Mouse (Mus musculus) liver, adult 2 months (tissue): ENCODE results near the gene Pdgfd. TPM values are rescaled to one million over a fixed set of nuclear protein-coding genes. Genes with fewer than 3 reads are reported as not detected.

Experiments
- DNase-seq: peaks from one replicate; pipeline ENCODE4 v3.0.0-alpha.2; 2011; ENCODE audit warnings: low read depth, low spot score; ENCODE audit errors: extremely low read depth
- H3K27ac ChIP-seq: fragments of 200-500 bp; replicated peaks from 2 replicates; pipeline ENCODE4 v1.5.1; 2012; ENCODE audit warnings: low read depth, mild to moderate bottlenecking, control low read depth, inconsistent platforms, low read length; ENCODE audit not compliant: insufficient read depth
- H3K27me3 ChIP-seq: fragments of 200-500 bp; 2 replicates; pipeline ENCODE4 v1.6.1; 2012; ENCODE audit warnings: mild to moderate bottlenecking, moderate library complexity, low read length, inconsistent platforms; ENCODE audit not compliant: control insufficient read depth, insufficient read depth
- H3K36me3 ChIP-seq: fragments of 200-500 bp; 2 replicates; pipeline ENCODE4 v1.6.1; 2012; ENCODE audit warnings: low read length, inconsistent platforms; ENCODE audit not compliant: control insufficient read depth, insufficient read depth
- H3K4me1 ChIP-seq: fragments of 200-500 bp; 2 replicates; pipeline ENCODE4 v1.6.1; 2011; ENCODE audit warnings: low read length; ENCODE audit not compliant: control insufficient read depth, insufficient read depth
- H3K4me3 ChIP-seq: fragments of 200-500 bp; 2 replicates; pipeline ENCODE4 v1.5.1; 2011; ENCODE audit warnings: low read depth, mild to moderate bottlenecking, control low read depth, low read length, moderate library complexity; ENCODE audit not compliant: insufficient read depth
- H3K79me2 ChIP-seq: fragments of 200-500 bp; 2 replicates; pipeline ENCODE4 v1.6.1; 2012; ENCODE audit warnings: inconsistent platforms, mild to moderate bottlenecking, low read length, moderate library complexity; ENCODE audit not compliant: control insufficient read depth, insufficient read depth
- H3K9ac ChIP-seq: fragments of 200-500 bp; 2 replicates; pipeline ENCODE4 v1.6.1; 2012; ENCODE audit warnings: low read depth, mild to moderate bottlenecking, control low read depth, inconsistent platforms, low read length
- CTCF ChIP-seq: fragments of 200-500 bp; IDR thresholded peaks from 2 replicates; pipeline ENCODE4 v1.5.1; 2011; ENCODE audit warnings: low read depth, low read length, control low read depth
- POLR2A ChIP-seq: fragments of 200-500 bp; IDR thresholded peaks from 2 replicates; pipeline ENCODE4 v1.6.1; 2011; ENCODE audit warnings: low read length, control low read depth; ENCODE audit not compliant: insufficient read depth; ENCODE audit errors: extremely low read depth
- WGBS: fragments of 180-500 bp; shearing (Covaris S2); methylation state at CpG from one replicate; pipeline ENCODE4 v1.1.7; 2018; 5-methylcytosine and 5-hydroxymethylcytosine counted together
- polyA plus RNA-seq: library from polyadenylated mRNA; depleted of rRNA; stranded (reverse); fragments of >200 nt; gene quantifications from 2 replicates; pipeline ENCODE4 v1.2.3, GENCODE M21; 2012; rRNA removed
- total RNA-seq: library from RNA; depleted of rRNA; stranded (reverse); fragments of >200 nt; gene quantifications from 2 replicates; pipeline ENCODE4 v1.2.3, GENCODE M21; 2014; rRNA removed

The Pdgfd gene
- total and polyA plus RNA-seq, 2 experiments: 0.55 to 2.0 TPM

DNA sequence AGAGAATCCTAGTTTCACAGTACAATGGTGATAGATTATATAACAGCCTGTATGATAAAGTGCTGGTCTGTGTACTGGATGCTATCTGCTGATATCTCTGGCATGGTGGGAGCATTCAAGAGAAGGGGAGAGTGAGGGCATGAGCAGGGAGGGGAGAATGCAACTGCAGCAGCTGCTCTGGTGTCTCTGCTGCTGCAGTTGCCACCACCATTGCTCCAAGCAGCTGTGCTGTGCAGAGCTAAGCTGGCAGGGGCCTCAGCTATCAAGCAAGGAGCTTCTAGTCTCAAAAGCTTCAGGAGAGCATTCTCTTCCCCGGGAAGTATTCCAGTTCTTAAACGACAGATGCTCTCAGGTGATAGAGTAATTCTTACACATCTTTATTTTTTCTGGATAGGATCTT, 192.4 kb downstream of the Pdgfd start:
- TF ChIP-seq POLR2A (no peak), CTCF (no peak)
- Histone ChIP-seq H3K4me1 (no peaks in the 10 kb centered on the region), H3K79me2 (no peaks in the 10 kb centered on the region), H3K36me3 (no peaks in the 10 kb centered on the region), H3K27me3 (no peaks in the 10 kb centered on the region), H3K27ac (no peak overlapping the region), H3K9ac (no peak overlapping the region), H3K4me3 (no peak overlapping the region)
- 84% methylated on average over 2 of the region's 2 CpGs for WGBS
- DNase-seq: no peak

DNA sequence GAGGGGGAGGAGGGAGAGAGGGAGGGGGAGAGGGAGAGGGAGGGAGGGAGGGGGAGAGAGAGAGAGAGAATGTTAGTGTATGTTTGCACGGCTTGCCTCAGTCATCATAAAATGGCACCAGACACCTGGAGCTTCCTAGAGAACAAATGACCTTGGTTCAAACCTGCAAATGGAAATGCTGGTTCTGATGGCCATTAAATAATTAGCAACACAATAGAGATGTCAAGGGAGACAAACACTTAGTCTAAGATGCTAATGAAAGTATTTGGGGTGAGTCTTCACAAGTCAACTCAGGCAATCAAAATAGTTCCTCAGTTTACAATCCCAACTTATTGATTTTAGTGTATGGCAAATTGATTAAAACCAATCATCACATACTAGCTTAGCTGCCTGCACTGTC, 198.2 kb downstream of the Pdgfd start:
- Histone ChIP-seq H3K4me1 (no peaks in the 10 kb centered on the region), H3K27ac (no peak overlapping the region), H3K36me3 (no peaks in the 10 kb centered on the region), H3K9ac (no peak overlapping the region), H3K4me3 (no peak overlapping the region), H3K27me3 (no peaks in the 10 kb centered on the region), H3K79me2 (no peaks in the 10 kb centered on the region)
- WGBS: 86% methylated on average over 1 of the region's 1 CpGs
- TF ChIP-seq CTCF: no peak
- no peak for TF ChIP-seq POLR2A
- DNase-seq: no peak

DNA sequence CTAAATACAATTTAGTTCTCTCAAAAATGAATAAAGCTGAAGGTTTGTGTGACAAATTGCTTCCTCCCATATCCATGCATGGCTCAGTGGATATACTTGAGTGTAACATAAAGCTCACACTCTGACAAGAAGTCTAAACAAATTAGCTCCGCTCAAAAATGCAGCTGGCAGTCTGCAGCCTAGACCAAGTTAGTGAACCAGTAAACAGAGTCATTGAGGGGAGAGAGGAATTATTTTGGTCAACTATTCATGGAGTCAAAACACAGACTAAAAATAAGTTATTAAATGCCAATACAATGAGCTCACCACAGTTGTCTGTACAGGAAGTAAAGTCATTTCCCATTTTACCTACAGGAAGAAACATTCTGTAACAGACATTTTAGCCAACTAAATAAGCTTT, 233.4 kb downstream of the Pdgfd start:
- H3K4me3 ChIP-seq: no peak overlapping the region
- no peaks in the 10 kb centered on the region for H3K79me2 ChIP-seq
- no peaks in the 10 kb centered on the region for H3K36me3 ChIP-seq
- no peaks in the 10 kb centered on the region for H3K27me3 ChIP-seq
- WGBS: 51% methylated on average over 1 of the region's 1 CpGs
- H3K9ac ChIP-seq: no peak overlapping the region
- H3K27ac ChIP-seq: no peak overlapping the region
- H3K4me1 ChIP-seq: no peaks in the 10 kb centered on the region
- DNase-seq: no peak
- no peak for TF ChIP-seq POLR2A
- no peak for TF ChIP-seq CTCF

DNA sequence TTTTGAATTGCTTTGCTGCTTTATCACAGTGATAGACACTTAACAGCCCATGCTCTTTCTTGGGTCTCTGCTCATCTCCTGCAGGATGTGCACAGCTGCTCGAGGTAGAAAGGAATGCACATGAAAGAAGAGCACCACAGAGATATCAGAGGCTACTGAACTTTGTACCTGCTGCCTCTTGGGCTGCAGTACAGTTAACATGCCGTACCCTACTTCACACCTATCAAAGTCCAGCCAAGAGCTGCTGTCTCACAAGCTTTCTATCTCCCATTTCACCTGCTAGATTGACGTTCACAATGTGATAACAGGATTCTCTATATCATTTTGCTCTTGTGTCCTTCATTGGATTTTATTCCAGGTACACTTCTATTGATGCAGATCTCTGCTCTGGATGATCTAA, 238.2 kb downstream of the Pdgfd start:
- Histone ChIP-seq H3K4me3 (no peak overlapping the region), H3K79me2 (no peaks in the 10 kb centered on the region), H3K27me3 (no peaks in the 10 kb centered on the region), H3K9ac (no peak overlapping the region), H3K27ac (no peak overlapping the region), H3K4me1 (no peaks in the 10 kb centered on the region), H3K36me3 (no peaks in the 10 kb centered on the region)
- no peak for TF ChIP-seq CTCF
- TF ChIP-seq POLR2A: no peak
- DNase-seq: peak; percentile 3
- WGBS: 36% methylated on average over 3 of the region's 3 CpGs

DNA sequence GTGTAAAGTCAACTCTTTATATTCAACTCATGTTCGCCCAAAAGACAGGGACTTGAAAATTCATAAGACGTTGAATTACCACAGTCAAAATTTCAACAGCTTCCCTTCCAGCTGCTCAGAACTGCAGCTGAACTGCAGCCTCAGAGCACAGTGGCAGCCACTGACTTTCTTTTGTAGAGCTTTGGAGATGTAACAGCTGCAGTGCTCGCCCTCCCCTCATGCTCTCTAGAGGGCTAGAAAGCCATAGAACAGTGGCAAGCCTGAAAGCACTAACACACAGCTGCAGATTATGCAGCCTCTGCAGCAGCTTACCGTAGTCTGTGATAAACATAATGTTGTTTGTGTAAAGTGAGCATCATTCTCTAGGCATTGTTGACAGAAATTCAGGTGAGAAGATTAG, 239.6 kb downstream of the Pdgfd start:
- DNase-seq: no peak
- Histone ChIP-seq H3K9ac (no peak overlapping the region), H3K36me3 (no peaks in the 10 kb centered on the region), H3K4me3 (no peak overlapping the region), H3K4me1 (no peaks in the 10 kb centered on the region), H3K79me2 (no peaks in the 10 kb centered on the region), H3K27me3 (no peaks in the 10 kb centered on the region), H3K27ac (no peak overlapping the region)
- WGBS: 64% methylated on average over 4 of the region's 4 CpGs
- no peak for TF ChIP-seq CTCF
- TF ChIP-seq POLR2A: no peak

DNA sequence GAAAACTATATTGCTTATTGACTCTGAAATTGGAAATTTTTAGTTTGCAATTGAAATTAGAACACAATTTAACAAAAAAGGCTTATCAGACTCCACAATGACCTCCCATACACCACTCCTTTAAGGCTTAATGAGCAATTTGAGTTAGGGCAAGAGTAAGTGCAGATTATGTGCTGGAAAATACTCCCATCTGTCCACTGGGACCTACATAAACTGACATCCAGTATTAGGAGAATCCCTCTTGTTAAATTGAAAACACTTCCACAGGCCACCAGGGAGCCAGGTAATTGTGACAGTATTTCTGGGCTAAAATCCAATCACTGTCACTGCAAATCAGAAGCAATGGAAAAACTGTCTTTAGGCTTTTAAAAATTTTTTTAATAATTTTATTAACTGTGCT, 256.2 kb downstream of the Pdgfd start:
- Histone ChIP-seq H3K27me3 (no peaks in the 10 kb centered on the region), H3K9ac (no peak overlapping the region), H3K36me3 (no peaks in the 10 kb centered on the region), H3K4me1 (no peaks in the 10 kb centered on the region), H3K79me2 (no peaks in the 10 kb centered on the region), H3K4me3 (no peak overlapping the region), H3K27ac (no peak overlapping the region)
- no peak for DNase-seq
- TF ChIP-seq POLR2A (no peak), CTCF (no peak)

Other genes with a start within 250 kb of the Pdgfd start
- gene Ddi1, start 101.3 kb downstream of the Pdgfd start, total RNA-seq: not detected in 2 replicates
- gene Ddi1, start 101.3 kb downstream of the Pdgfd start, polyA plus RNA-seq: not detected in 2 replicates